Mouse (Mus musculus): ENCODE results near the gene Tasp1.
"Not testable (repeated sequence)": the region's sequence is repeated elsewhere in the genome, so short reads cannot be mapped to it uniquely, and the experiment has no call there.

Gene Tasp1

GRCm38 (mm10) chr2:140058125-140058524, 8.5 kb downstream of the Tasp1 start:
- in situ Hi-C loops (cut with MboI, MseI) = no loop called here

GRCm38 (mm10) chr2:140051607-140052126, 14.9 kb downstream of the Tasp1 start:
- in situ Hi-C loops (cut with MboI, MseI) = no loop called here

- in situ Hi-C loops (cut with MboI, MseI) = no loop called here
These were observed 24.0 kb downstream of the Tasp1 start for GRCm38 (mm10) chr2:140042522-140043131.

- in situ Hi-C loops (cut with MboI, MseI) = no loop called here
These were observed 24.5 kb downstream of the Tasp1 start for GRCm38 (mm10) chr2:140042081-140042480.

GRCm38 (mm10) chr2:140037459-140037858, 29.1 kb downstream of the Tasp1 start:
- in situ Hi-C loops (cut with MboI, MseI) = no loop called here

GRCm38 (mm10) chr2:140036854-140037253, 29.8 kb downstream of the Tasp1 start:
- in situ Hi-C loops (cut with MboI, MseI) = no loop called here

GRCm38 (mm10) chr2:140024937-140025336, 41.7 kb downstream of the Tasp1 start:
- in situ Hi-C loops (cut with MboI, MseI) = no loop called here

GRCm38 (mm10) chr2:140007406-140007805, 59.2 kb downstream of the Tasp1 start:
- in situ Hi-C loops (cut with MboI, MseI) = no loop called here

GRCm38 (mm10) chr2:139998170-139998569, 68.4 kb downstream of the Tasp1 start:
- in situ Hi-C loops (cut with MboI, MseI) = loop anchor here (10.0 kb wide), 1 partner anchor 157 kb away; the partner anchor contains the start of gene Gm17374

GRCm38 (mm10) chr2:139989907-139990306, 76.7 kb downstream of the Tasp1 start:
- in situ Hi-C loops (cut with MboI, MseI) = loop anchor here (10.0 kb wide), 1 partner anchor 165 kb away; the partner anchor contains the start of gene Gm17374

GRCm38 (mm10) chr2:139967451-139967850, 99.2 kb downstream of the Tasp1 start:
- in situ Hi-C loops (cut with MboI, MseI) = loop anchor here (5.0 to 25.0 kb wide), 2 partner anchors 380 to 590 kb away; no protein-coding TSS in a partner anchor

- in situ Hi-C loops (cut with MboI, MseI) = loop anchor here (5.0 to 25.0 kb wide), 2 partner anchors 379 to 589 kb away; no protein-coding TSS in a partner anchor
These were observed 100.3 kb downstream of the Tasp1 start for GRCm38 (mm10) chr2:139966288-139966687.

GRCm38 (mm10) chr2:139948843-139949242, 117.8 kb downstream of the Tasp1 start:
- in situ Hi-C loops (cut with MboI, MseI) = no loop called here

- in situ Hi-C loops (cut with MboI, MseI) = no loop called here
These were observed 129.0 kb downstream of the Tasp1 start for GRCm38 (mm10) chr2:139937581-139937980.

- in situ Hi-C loops (cut with MboI, MseI) = no loop called here
These were observed 132.0 kb downstream of the Tasp1 start for GRCm38 (mm10) chr2:139934577-139934976.

GRCm38 (mm10) chr2:139934033-139934572, 132.5 kb downstream of the Tasp1 start:
- in situ Hi-C loops (cut with MboI, MseI) = no loop called here

- in situ Hi-C loops (cut with MboI, MseI) = no loop called here
These were observed 134.4 kb downstream of the Tasp1 start for GRCm38 (mm10) chr2:139932211-139932610.

GRCm38 (mm10) chr2:139924937-139925336, 141.7 kb downstream of the Tasp1 start:
- in situ Hi-C loops (cut with MboI, MseI) = no loop called here

- in situ Hi-C loops (cut with MboI, MseI) = not testable (repeated sequence)
These were observed 145.2 kb downstream of the Tasp1 start for GRCm38 (mm10) chr2:139921395-139921794.

GRCm38 (mm10) chr2:139919757-139920156, 146.8 kb downstream of the Tasp1 start:
- in situ Hi-C loops (cut with MboI, MseI) = no loop called here

GRCm38 (mm10) chr2:139906441-139907157, 160.0 kb downstream of the Tasp1 start:
- in situ Hi-C loops (cut with MboI, MseI) = no loop called here

- in situ Hi-C loops (cut with MboI, MseI) = no loop called here
These were observed 175.1 kb downstream of the Tasp1 start for GRCm38 (mm10) chr2:139891405-139892089.

All from regulatory T cell (primary cell).